Mouse (Mus musculus) liver, embryonic 15.5 days (tissue): Measurements from ENCODE around the gene Dcbld2. TPM values are rescaled to one million over a fixed set of nuclear protein-coding genes. Genes with fewer than 3 reads are reported as not detected.

ENCODE experiments used
- ATAC-seq: fragments of 200-750 bp; cut with Nextera tagmentation; 2 replicates; pipeline ENCODE4 v1.8.0; 2017; ENCODE audit warnings: moderate number of reproducible peaks, mild to moderate bottlenecking, moderate library complexity; ENCODE audit not compliant: insufficient read depth
- H3K27ac ChIP-seq: fragments of 300-500 bp; sonication (generic); replicated peaks from 2 replicates; pipeline ENCODE4 v1.5.1; 2015; ENCODE audit warnings: mild to moderate bottlenecking, inconsistent platforms
- H3K27me3 ChIP-seq: fragments of 300-500 bp; sonication (generic); 2 replicates; pipeline ENCODE4 v1.6.1; 2015; ENCODE audit warnings: mild to moderate bottlenecking, inconsistent platforms
- H3K36me3 ChIP-seq: fragments of 300-500 bp; sonication (generic); replicated peaks from 2 replicates; pipeline ENCODE4 v1.6.1; 2015; ENCODE audit warnings: moderate library complexity, mild to moderate bottlenecking, inconsistent platforms
- H3K4me1 ChIP-seq: fragments of 300-500 bp; sonication (generic); replicated peaks from 2 replicates; pipeline ENCODE4 v1.6.1; 2015; ENCODE audit warnings: inconsistent platforms
- H3K4me2 ChIP-seq: fragments of 300-500 bp; sonication (generic); 2 replicates; pipeline ENCODE4 v1.6.1; 2015; ENCODE audit warnings: moderate library complexity, mild to moderate bottlenecking, inconsistent platforms
- H3K4me3 ChIP-seq: fragments of 300-500 bp; sonication (generic); replicated peaks from 2 replicates; pipeline ENCODE4 v1.5.1; 2015; ENCODE audit warnings: mild to moderate bottlenecking, inconsistent platforms
- H3K9ac ChIP-seq: fragments of 300-500 bp; sonication (generic); 2 replicates; pipeline ENCODE4 v1.6.1; 2015; ENCODE audit warnings: moderate library complexity, mild to moderate bottlenecking, inconsistent platforms
- H3K9me3 ChIP-seq: fragments of 300-500 bp; sonication (generic); replicated peaks from 2 replicates; pipeline ENCODE4 v1.6.1; 2016; ENCODE audit warnings: inconsistent platforms
- WGBS: fragments of 180-500 bp; shearing (Covaris S2); methylation state at CpG from one replicate; pipeline ENCODE4 v1.1.7; 2015; ENCODE audit warnings: mixed read lengths; ENCODE audit not compliant: insufficient replicate concordance; 5-methylcytosine and 5-hydroxymethylcytosine counted together
- polyA plus RNA-seq: library from polyadenylated mRNA; unstranded; fragments of >200 nt; fragmentation: Nextera tagmentation; extraction: Ambion mirVana; gene quantifications from 2 replicates; pipeline ENCODE4 v1.2.1, GENCODE M21; 2015

Gene Dcbld2
- polyA plus RNA-seq, 1 experiment from 2014 or later = 0.76 TPM

DNA sequence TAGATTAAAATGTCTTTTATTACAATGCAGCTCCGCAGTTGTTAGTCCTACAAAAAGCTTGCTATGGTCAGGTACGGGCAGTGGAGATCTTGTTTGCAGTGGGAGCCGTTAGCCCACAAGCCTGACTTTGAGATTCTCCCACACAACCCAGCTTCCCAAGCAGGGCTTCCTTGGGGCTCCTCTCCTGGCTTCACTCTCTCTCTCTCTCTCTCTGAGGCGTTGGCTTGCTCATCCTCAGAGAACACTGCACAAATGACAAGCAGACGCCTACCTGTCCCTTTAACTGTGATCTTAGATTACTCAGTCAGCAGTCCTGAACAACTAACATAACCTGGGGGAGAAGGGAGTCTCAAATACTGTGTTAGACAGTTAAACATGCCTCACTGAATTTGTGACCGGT, 79.6 kb downstream of the Dcbld2 start:
- Histone ChIP-seq H3K27ac (no peak overlapping the region), H3K4me2 (no peak overlapping the region), H3K36me3 (peaks cover 53% of the 10 kb centered on the region), H3K9ac (no peak overlapping the region), H3K9me3 (no peaks in the 10 kb centered on the region), H3K27me3 (no peaks in the 10 kb centered on the region), H3K4me1 (no peaks in the 10 kb centered on the region), H3K4me3 (no peak overlapping the region)
- WGBS = 76% methylated on average over 6 of the region's 6 CpGs
- no peak for ATAC-seq

DNA sequence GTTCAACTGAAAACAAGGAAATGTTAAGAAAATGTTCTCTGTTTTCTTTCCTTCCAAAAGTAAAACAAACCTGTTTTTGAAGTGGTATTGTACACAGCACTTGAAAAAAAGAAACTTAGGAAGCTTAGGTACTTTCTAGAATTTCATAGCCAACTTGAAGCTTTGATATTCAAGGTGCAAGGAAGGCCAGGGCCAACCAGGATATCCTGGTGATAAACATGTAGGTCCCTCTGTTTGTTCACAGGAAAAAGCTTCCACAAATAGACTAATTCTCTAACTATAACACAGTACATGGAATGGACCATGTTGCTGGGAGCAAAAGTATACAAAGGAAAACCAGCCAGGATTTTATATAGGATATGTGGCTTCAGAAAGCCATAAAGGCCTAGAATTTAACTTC, 88.5 kb downstream of the Dcbld2 start:
- H3K4me2 ChIP-seq = peak overlapping the region; percentile 51
- no peak for ATAC-seq
- H3K36me3 ChIP-seq = peaks cover 17% of the 10 kb centered on the region
- H3K4me1 ChIP-seq = peaks cover 62% of the 10 kb centered on the region
- H3K27ac ChIP-seq = peak overlapping the region; percentile 93
- H3K27me3 ChIP-seq = no peaks in the 10 kb centered on the region
- H3K9ac ChIP-seq = peak overlapping the region; percentile 37; the same call in 1 of the 2 replicates
- H3K9me3 ChIP-seq = no peaks in the 10 kb centered on the region
- no peak overlapping the region for H3K4me3 ChIP-seq

DNA sequence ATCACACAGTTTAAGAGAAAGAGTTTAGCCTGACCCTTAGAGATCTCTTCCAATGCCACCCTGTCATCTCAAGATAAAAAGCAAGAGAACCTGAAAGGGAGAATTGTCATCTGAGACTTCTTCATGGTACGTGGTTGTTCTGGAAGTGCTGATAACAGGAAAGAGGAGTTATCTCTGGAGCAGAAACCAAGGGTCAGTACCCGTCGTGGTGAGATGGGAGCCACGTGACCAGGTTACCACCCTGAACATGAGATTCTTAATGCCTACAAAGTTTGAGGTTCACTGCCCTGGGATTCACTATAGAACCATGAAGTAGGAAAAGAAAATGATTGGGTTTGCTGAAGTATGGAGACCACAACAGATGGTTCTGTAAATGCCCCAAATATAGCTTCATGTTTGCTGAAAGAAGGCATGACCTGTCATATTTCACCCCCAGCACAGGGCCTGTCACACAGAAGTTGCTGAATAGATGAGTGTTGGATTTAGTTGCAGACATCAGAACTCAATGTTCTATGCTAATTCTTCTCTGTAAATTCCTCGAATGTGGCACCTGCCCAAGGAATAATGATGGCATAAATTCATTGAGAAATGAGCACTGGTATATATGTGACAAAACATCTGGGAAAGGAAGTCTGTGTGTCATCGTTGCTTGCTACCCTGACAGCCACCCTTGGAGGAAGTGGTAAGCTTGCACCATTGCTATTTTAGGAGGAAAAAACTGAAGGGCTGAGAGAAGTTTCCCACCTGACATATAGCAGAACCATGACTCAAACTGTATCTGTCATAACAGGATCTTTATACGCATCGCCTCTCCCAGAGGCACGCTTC, 89.9 kb downstream of the Dcbld2 start:
- peak; percentile 95 for ATAC-seq
- Histone ChIP-seq H3K9me3 (no peaks in the 10 kb centered on the region), H3K9ac (peak overlapping the region; percentile 37), H3K27me3 (no peaks in the 10 kb centered on the region), H3K4me1 (peaks cover 75% of the 10 kb centered on the region), H3K36me3 (peaks cover 8% of the 10 kb centered on the region), H3K4me3 (no peak overlapping the region), H3K4me2 (peak overlapping the region; percentile 51), H3K27ac (peak overlapping the region; percentile 93)
- WGBS = 13% methylated on average over 9 of the region's 9 CpGs

DNA sequence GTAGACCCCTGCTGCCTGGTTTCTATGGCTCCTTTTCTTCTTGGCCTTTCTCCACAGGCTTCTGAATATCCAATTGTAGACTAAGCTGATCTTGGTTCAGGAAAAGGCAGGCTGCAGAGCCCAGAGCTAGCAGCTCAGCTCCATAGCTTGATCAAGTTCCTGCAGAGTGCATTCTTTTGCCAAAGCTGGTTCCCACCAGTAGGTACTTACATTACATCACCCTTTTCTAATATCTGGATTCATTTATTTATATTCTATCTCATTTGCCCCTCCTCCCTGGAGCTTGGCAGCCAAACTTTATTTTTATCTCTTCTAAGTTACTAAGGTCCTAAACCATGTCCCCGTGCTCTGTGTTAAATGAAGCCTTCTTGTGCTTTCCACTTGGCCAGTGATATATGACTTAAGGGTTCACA, 90.9 kb downstream of the Dcbld2 start:
- ATAC-seq = no peak
- no peaks in the 10 kb centered on the region for H3K9me3 ChIP-seq
- H3K27ac ChIP-seq = peak overlapping the region; percentile 93
- H3K27me3 ChIP-seq = no peaks in the 10 kb centered on the region
- H3K4me1 ChIP-seq = peaks cover 75% of the 10 kb centered on the region
- peaks cover 9% of the 10 kb centered on the region for H3K36me3 ChIP-seq
- peak overlapping the region; percentile 35 for H3K9ac ChIP-seq
- WGBS = 26% methylated on average over 1 of the region's 1 CpGs
- H3K4me2 ChIP-seq = 0 out of 2 replicates have a peak overlapping the region, but pooled peaks have one; percentile 51
- H3K4me3 ChIP-seq = no peak overlapping the region

DNA sequence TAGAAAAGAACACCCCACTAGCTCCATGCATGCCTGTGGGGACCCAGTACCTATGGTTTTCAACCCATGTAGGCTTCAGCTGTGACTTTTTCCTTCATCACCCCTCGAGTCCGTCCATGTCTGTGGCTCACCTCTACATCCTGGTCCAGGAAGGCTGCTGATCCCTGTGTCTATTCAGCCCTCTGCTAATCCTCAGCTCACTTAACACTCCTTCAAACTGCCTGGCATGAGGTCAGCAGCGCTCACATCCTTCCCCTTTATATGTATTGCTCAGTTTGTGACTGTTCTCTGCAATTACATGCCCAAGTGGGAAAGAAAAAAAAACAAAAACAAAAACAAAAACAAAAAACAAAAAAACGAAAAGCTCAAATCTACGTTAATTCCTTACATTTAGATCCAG, 91.4 kb downstream of the Dcbld2 start:
- 67% methylated on average over 5 of the region's 5 CpGs for WGBS
- no peak overlapping the region; the same call in 1 of the 2 replicates for H3K9ac ChIP-seq
- ATAC-seq = no peak
- H3K9me3 ChIP-seq = no peaks in the 10 kb centered on the region
- peak overlapping the region; percentile 93 for H3K27ac ChIP-seq
- peaks cover 14% of the 10 kb centered on the region; the same call in 1 of the 2 replicates for H3K36me3 ChIP-seq
- peaks cover 72% of the 10 kb centered on the region for H3K4me1 ChIP-seq
- no peak overlapping the region for H3K4me2 ChIP-seq
- no peak overlapping the region for H3K4me3 ChIP-seq
- no peaks in the 10 kb centered on the region for H3K27me3 ChIP-seq

DNA sequence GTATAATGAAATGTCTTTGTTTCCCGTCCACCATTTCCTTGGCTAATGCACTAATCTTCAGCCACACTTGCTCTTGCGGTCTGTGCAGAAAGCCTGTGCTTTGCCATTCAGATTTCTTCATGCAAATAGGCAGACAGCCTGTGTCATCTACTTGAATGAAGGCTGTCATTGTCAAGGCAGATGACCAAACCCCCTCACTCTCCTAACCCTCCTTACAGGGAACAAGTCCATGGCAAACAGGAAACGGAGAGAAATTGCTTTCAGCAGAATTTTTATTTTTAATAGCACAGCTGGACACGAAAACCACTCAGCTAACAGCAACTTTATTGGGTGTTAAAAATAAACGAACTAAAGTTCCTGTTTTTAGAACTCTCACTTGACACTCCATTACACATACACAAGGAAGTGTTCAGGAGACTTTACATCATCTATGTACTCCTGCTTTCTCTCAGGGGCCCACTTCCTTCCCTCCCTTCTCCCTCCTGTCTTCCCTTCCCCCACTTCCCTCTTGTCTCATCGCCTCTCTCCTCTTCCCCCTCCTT, 93.6 kb downstream of the Dcbld2 start:
- Histone ChIP-seq H3K9ac (peak overlapping the region; percentile 32), H3K4me3 (no peak overlapping the region), H3K27me3 (no peaks in the 10 kb centered on the region), H3K4me1 (peaks cover 62% of the 10 kb centered on the region), H3K9me3 (no peaks in the 10 kb centered on the region), H3K36me3 (peaks cover 30% of the 10 kb centered on the region), H3K4me2 (peak overlapping the region; percentile 36), H3K27ac (peak overlapping the region; percentile 79)
- WGBS = 10% methylated on average over 6 of the region's 6 CpGs
- ATAC-seq = no peak

DNA sequence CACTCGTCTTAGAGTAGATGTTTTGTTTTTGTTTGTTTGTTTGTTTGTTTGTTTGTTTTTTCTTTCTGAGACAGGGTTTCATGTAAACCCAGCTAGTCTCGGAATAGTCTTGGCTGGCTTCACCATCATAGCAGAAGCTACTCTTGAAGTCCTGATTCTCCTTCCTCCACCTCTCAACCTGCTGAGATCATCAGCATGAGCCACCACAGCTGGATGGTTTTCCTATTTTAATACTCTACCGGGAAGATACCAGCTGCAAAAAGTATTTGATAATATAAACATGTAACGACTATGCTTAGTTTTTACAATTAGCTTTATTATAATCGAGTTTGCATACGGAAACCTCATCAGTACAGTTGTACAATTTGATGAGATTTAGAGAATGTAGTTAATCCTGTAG, 94.3 kb downstream of the Dcbld2 start:
- peak overlapping the region; percentile 36; the same call in 1 of the 2 replicates for H3K4me2 ChIP-seq
- no peak for ATAC-seq

DNA sequence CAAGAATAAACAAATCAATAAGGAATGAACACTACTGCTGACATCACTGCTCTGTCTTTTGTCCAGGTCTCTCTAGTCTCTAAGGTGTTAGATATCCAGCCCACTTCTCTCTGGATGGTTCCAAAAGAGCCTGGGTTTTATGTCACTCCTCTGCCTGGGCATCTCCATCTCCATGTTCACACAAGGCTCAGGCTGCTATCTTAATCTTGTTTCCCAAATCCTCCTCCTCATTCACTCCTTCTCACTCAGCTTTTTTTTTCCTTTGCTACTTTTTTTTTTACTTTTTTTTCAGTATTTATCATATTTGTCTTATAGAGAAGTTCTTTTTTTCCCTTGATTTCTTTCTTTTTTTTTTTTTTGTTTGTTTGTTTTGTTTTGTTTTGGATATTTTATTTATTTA, 96.7 kb downstream of the Dcbld2 start:
- Histone ChIP-seq H3K9me3 (no peaks in the 10 kb centered on the region), H3K36me3 (peaks cover 38% of the 10 kb centered on the region), H3K27me3 (no peaks in the 10 kb centered on the region), H3K4me1 (peaks cover 45% of the 10 kb centered on the region), H3K4me3 (no peak overlapping the region), H3K4me2 (no peak overlapping the region), H3K9ac (no peak overlapping the region), H3K27ac (peak overlapping the region; percentile 38; the same call in 1 of the 2 replicates)
- no peak for ATAC-seq

More for the DNA sequence above, 94.3 kb downstream of the Dcbld2 start:
- Histone ChIP-seq H3K9ac (no peak overlapping the region), H3K4me1 (peaks cover 59% of the 10 kb centered on the region), H3K27me3 (no peaks in the 10 kb centered on the region), H3K4me3 (no peak overlapping the region), H3K36me3 (peaks cover 37% of the 10 kb centered on the region), H3K27ac (peak overlapping the region; percentile 79), H3K9me3 (no peaks in the 10 kb centered on the region)
- 55% methylated on average over 6 of the region's 6 CpGs for WGBS

DNA sequence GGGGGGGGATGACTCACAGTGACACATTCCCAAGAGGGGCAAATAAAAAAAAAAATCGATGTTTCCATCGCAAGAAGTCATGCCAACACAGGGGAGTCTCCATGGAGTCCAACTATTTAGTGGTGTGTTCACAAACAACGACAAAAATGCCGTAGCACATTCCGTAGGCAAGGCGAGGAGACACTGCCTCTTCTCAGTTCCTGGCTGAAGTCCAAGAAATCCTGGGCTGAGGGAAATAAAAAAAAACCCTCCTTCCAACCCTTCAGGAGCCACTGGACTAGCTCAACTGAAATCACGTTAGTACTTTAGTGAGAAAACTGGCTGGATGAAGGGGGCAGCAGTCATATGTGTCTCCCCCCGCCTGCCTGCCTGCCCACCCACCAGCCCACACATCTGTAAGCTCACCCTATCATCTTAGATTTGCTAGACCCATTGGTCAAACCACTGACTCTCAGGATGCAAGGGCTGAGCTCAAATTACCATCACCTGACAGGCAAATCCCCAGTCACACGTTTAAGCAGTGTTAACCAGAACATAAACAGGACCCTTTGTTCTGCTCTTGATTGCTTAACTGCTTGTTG, 104.0 kb downstream of the Dcbld2 start:
- peak overlapping the region; percentile 58; the same call in 1 of the 2 replicates for H3K27ac ChIP-seq
- no peaks in the 10 kb centered on the region for H3K27me3 ChIP-seq
- no peaks in the 10 kb centered on the region for H3K9me3 ChIP-seq
- peaks cover 57% of the 10 kb centered on the region for H3K4me1 ChIP-seq
- no peak overlapping the region for H3K4me3 ChIP-seq
- WGBS = 69% methylated on average over 9 of the region's 9 CpGs
- no peak overlapping the region for H3K4me2 ChIP-seq
- ATAC-seq = no peak
- H3K36me3 ChIP-seq = peaks cover 4% of the 10 kb centered on the region
- H3K9ac ChIP-seq = no peak overlapping the region

DNA sequence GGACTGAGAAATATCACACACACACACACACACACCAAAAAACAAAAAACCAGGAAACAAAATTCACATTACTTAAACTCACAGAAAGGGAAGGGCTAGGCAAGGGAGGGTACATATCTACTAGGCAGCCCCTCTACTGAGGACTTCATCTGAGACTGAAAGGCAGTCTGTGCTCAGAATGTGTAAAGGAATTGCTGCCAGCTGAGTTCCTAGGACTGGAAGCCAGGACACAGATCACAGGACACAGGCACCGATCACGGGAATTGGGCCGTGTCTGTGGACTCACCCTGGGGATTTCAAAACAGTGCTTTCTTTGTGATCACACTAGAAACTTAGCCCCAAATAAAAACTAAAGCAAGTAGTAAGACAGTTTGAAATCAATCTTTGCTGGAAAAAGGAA, 104.6 kb downstream of the Dcbld2 start:
- Histone ChIP-seq H3K27ac (peak overlapping the region; percentile 58), H3K9ac (no peak overlapping the region), H3K4me1 (peaks cover 56% of the 10 kb centered on the region), H3K27me3 (no peaks in the 10 kb centered on the region), H3K4me3 (no peak overlapping the region), H3K9me3 (no peaks in the 10 kb centered on the region), H3K36me3 (no peaks in the 10 kb centered on the region), H3K4me2 (no peak overlapping the region)
- WGBS = 83% methylated on average over 3 of the region's 3 CpGs
- ATAC-seq = no peak

DNA sequence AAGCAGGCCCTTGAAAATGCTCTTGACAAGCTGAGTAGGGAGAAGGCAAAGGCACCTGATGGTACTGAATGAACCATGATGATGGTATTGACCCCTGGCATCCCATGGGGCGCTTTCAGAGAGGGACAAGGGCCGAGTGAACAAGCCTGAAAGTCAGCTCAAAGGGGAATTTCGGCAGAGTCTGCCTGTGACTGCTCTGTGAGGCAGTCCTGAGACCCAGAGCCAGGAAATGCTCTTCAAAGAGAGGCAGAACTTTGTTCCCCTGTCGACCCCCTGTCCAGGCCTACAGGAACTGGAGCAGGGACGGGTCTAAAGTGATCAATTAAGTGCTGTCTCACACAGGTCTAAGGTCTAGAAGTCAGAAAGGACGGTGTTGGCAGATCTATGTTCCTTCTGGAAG, 105.5 kb downstream of the Dcbld2 start:
- Histone ChIP-seq H3K36me3 (no peaks in the 10 kb centered on the region), H3K27me3 (no peaks in the 10 kb centered on the region), H3K27ac (peak overlapping the region; percentile 84), H3K9me3 (no peaks in the 10 kb centered on the region), H3K4me1 (peaks cover 65% of the 10 kb centered on the region), H3K4me2 (no peak overlapping the region), H3K4me3 (no peak overlapping the region), H3K9ac (no peak overlapping the region)
- WGBS = 51% methylated on average over 6 of the region's 6 CpGs
- ATAC-seq = no peak
